In the genomic region with DNA sequence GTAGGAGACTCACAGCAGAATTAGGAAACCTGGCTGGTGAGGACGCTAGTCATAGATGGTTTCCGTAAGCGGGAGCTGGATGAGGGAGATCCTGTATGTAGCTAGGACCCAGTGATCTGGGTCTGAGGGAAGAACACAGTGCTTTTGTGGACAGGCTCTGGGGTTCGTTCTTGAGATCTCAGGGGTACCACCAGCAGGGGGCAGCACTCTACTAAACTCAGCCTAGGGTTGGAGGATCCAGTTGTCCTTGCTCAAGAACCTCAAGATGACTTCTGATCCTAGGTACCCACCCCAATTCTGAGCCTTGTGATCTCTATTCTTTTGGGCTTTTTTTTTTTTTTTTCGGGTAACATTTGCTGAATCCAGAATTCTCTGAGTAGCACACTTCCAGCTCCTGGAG, we compare ENCODE assay signal across 8 mouse cellular contexts.
DNase-seq lines count a peak whose midpoint lies in the region; ATAC-seq lines count a peak whose summit lies in the region.

No protein-coding gene starts in this region.

- ATAC-seq in hindbrain, embryonic 16.5 days, result no peak

- no peak overlapping the region for H3K9ac ChIP-seq in hindbrain, embryonic 16.5 days (ENCODE audit: low read depth, low read length)

- no peaks in the 10 kb centered on the region for H3K9me3 ChIP-seq in hindbrain, embryonic 16.5 days (ENCODE audit: control insufficient read depth, low read length)

- DNase-seq in urinary bladder, adult 18-20 months (ENCODE audit: low spot score in 2 of 2), result peak; percentile 6 to 19
- DNase-seq in urinary bladder, adult 2 months (ENCODE audit: low spot score), result no peak
- DNase-seq in adrenal gland, postnatal 10 days, result peak; percentile 84
- DNase-seq in embryo, embryonic 10.5 days (ENCODE audit: low spot score), result peak; percentile 58
- DNase-seq in kidney, postnatal 10 days, result peak; percentile 81
- peak; percentile 19 to 27 for DNase-seq in lung, adult 18-20 months
- peak; percentile 68 for DNase-seq in splenic B cell, adult 2 months (ENCODE audit: low read depth, low spot score)

- no peak overlapping the region for H3K27ac ChIP-seq in hindbrain, embryonic 16.5 days (ENCODE audit: low read depth, low read length)

- H3K4me1 ChIP-seq in hindbrain, embryonic 16.5 days (ENCODE audit: control insufficient read depth, insufficient read depth, low read depth, low read length), result no peaks in the 10 kb centered on the region

- no peaks in the 10 kb centered on the region for H3K36me3 ChIP-seq in splenic B cell, adult 2 months (ENCODE audit: control insufficient read depth, insufficient read depth, low read length, poor library complexity, severe bottlenecking)
- H3K36me3 ChIP-seq in hindbrain, embryonic 16.5 days (ENCODE audit: control insufficient read depth, insufficient read depth, low read length), result no peaks in the 10 kb centered on the region

- no peaks in the 10 kb centered on the region for H3K27me3 ChIP-seq in splenic B cell, adult 2 months (ENCODE audit: control insufficient read depth, insufficient read depth, low read length, poor library complexity, severe bottlenecking)
- no peaks in the 10 kb centered on the region for H3K27me3 ChIP-seq in hindbrain, embryonic 16.5 days (replicated peaks; ENCODE audit: control insufficient read depth, insufficient read depth, low read length)

- no peak overlapping the region for H3K4me2 ChIP-seq in hindbrain, embryonic 16.5 days (ENCODE audit: low read length)

- 84% methylated on average over 5 of the region's 5 CpGs for WGBS in hindbrain, embryonic 16.5 days

- no peak overlapping the region for H3K4me3 ChIP-seq in hindbrain, embryonic 16.5 days (ENCODE audit: low read length)
